Mouse (Mus musculus) lung, postnatal 0 days (tissue): ENCODE measurements around the gene Zfp706.

Experiments used
- CTCF ChIP-seq: IDR thresholded peaks from 2 replicates; pipeline ENCODE4 v1.5.1; 2016; ENCODE audit warnings: antibody characterized with exemption, mild to moderate bottlenecking
- EP300 ChIP-seq: IDR thresholded peaks from 2 replicates; pipeline ENCODE4 v1.6.1; 2016; ENCODE audit warnings: antibody characterized with exemption, mild to moderate bottlenecking, control low read depth

DNA sequence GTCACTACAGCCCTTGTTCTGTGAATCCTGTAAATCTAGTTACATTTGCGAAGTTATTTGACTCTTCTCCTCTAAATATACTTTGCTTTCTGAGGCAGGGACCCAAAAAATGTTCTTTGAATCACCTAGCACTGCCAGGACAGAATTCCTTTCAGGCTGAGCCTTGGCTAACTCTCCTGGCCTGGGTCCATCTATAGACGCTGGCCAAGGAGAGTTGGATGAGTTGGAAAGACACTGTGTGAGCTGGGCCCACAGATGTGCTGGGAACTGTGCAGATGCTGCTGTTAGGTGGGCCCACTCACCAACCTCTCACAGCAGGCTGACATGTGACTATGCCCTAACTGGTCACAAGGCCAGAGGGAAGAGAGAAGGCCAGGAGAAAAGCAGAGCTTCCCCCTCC, 41.1 kb downstream of the Zfp706 start:
- TF ChIP-seq CTCF (no peak), EP300 (no peak)
